ENCODE assay signal across 24 mouse cellular contexts in the genomic region with DNA sequence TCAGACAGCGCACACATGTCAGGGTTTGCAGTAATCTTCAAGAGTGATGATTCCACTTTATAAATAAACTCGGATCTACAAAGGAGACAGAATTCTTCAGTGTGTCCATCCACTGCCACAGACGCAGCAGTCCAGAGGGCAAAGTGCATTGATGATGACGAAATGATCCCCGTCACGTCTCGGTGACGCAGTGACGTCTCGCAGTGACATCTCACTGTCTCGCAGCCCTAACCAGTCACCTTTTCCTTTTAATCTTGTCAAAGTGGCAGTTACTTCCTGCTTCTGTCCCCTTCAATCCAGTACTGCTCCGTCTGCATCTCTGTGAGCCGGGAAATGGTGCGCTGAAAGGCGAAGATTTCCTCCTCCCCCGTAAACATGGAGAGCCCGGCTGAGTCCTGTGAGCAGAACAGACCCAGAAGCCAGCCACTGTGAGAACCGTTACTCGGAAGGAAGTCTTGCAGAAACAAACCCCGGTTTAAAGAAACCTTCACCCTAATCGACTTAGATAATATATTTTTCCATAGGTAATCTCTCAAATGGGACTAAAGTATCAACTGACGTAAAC. TPM values are rescaled to one million over a fixed set of nuclear protein-coding genes. Genes with fewer than 3 reads are reported as not detected.
DNase-seq lines count a peak whose midpoint lies in the region; ATAC-seq lines count a peak whose summit lies in the region.
"Had no signal": no experiment of that assay in that cellular context is flagged by ENCODE, and none has a peak within 500 bp of the region (broad histone marks: within the 10 kb centered on the region; RNA-seq: fewer than 3 reads in every experiment).

No protein-coding gene starts in this region.

- 0 out of 2 replicates have a peak, but pooled peaks cover 2% of the 10 kb centered on the region for H3K27me3 ChIP-seq in heart, embryonic 11.5 days (ENCODE audit: control insufficient read depth, insufficient read depth, low read length)
- H3K27me3 ChIP-seq in liver, embryonic 12.5 days (replicated peaks), result peaks cover 5% of the 10 kb centered on the region; the same call in 1 of the 2 replicates
- peaks cover 3% of the 10 kb centered on the region for H3K27me3 ChIP-seq in midbrain, embryonic 11.5 days (ENCODE audit: control insufficient read depth, insufficient read depth, low read length)
- peaks cover 12% of the 10 kb centered on the region for H3K27me3 ChIP-seq in midbrain, embryonic 13.5 days
- H3K27me3 ChIP-seq: kidney, embryonic 15.5 days had no signal

- H3K36me3 ChIP-seq in heart, embryonic 11.5 days (ENCODE audit: control insufficient read depth, insufficient read depth, low read length), result peaks cover 4% of the 10 kb centered on the region; the same call in 1 of the 2 replicates
- no peaks in the 10 kb centered on the region for H3K36me3 ChIP-seq in liver, embryonic 12.5 days
- no peaks in the 10 kb centered on the region for H3K36me3 ChIP-seq in midbrain, embryonic 11.5 days (ENCODE audit: control insufficient read depth, insufficient read depth, low read length)
- peaks cover 5% of the 10 kb centered on the region; the same call in 1 of the 2 replicates for H3K36me3 ChIP-seq in midbrain, embryonic 13.5 days
- H3K36me3 ChIP-seq: forebrain, embryonic 12.5 days; kidney, embryonic 15.5 days had no signal

- no peaks in the 10 kb centered on the region for H3K9me3 ChIP-seq in heart, embryonic 11.5 days (replicated peaks; ENCODE audit: control insufficient read depth, low read length)
- H3K9me3 ChIP-seq in liver, embryonic 12.5 days (replicated peaks), result no peaks in the 10 kb centered on the region
- H3K9me3 ChIP-seq in midbrain, embryonic 11.5 days (ENCODE audit: control insufficient read depth, low read length), result no peaks in the 10 kb centered on the region
- H3K9me3 ChIP-seq in midbrain, embryonic 13.5 days, result no peaks in the 10 kb centered on the region
- H3K9me3 ChIP-seq: embryonic facial prominence, embryonic 13.5 days; forebrain, embryonic 12.5 days; heart, embryonic 10.5 days; kidney, embryonic 15.5 days; neural tube, embryonic 13.5 days had no signal

- no peak for ATAC-seq in heart, embryonic 11.5 days (replicated peaks; ENCODE audit: insufficient number of reproducible peaks, low FRiP score, low TSS enrichment)
- ATAC-seq in liver, embryonic 12.5 days, result no peak
- ATAC-seq in midbrain, embryonic 11.5 days (ENCODE audit: low FRiP score), result no peak
- no peak for ATAC-seq in midbrain, embryonic 13.5 days
- ATAC-seq: hindbrain, postnatal 0 days; midbrain, embryonic 16.5 days had no signal

- H3K4me1 ChIP-seq in heart, embryonic 11.5 days (ENCODE audit: control insufficient read depth, insufficient read depth, low read length), result no peaks in the 10 kb centered on the region
- no peaks in the 10 kb centered on the region for H3K4me1 ChIP-seq in liver, embryonic 12.5 days
- peaks cover 3% of the 10 kb centered on the region; the same call in 1 of the 2 replicates for H3K4me1 ChIP-seq in midbrain, embryonic 11.5 days (ENCODE audit: control insufficient read depth, insufficient read depth, low read length)
- H3K4me1 ChIP-seq in midbrain, embryonic 13.5 days (replicated peaks), result peaks cover 3% of the 10 kb centered on the region; the same call in 1 of the 2 replicates

- WGBS in heart, embryonic 11.5 days (ENCODE audit: insufficient replicate concordance), result 62% methylated on average over 22 of the region's 22 CpGs
- WGBS in liver, embryonic 12.5 days (ENCODE audit: insufficient replicate concordance), result 64% methylated on average over 22 of the region's 22 CpGs
- 88% methylated on average over 22 of the region's 22 CpGs for WGBS in midbrain, embryonic 11.5 days
- WGBS in midbrain, embryonic 13.5 days, result 87% methylated on average over 22 of the region's 22 CpGs

- no peak for DNase-seq in heart, adult 9 months (ENCODE audit: low spot score in 2 of 2)
- DNase-seq in liver, result no peak
- peak; percentile 21 for DNase-seq in midbrain, embryonic 11.5 days (ENCODE audit: low spot score, missing footprints)
- no peak for DNase-seq in kidney, postnatal 36 days
- DNase-seq: cerebellum, adult 2 months; cerebellum, postnatal 25 days; embryo, embryonic 11 days; gastrocnemius, postnatal 25 days; kidney, adult 11 months; kidney, postnatal 4 days; lung, postnatal 14 days; thymus, postnatal 25 days had no signal

- H3K4me3 ChIP-seq in heart, embryonic 11.5 days (ENCODE audit: low read depth, low read length), result no peak overlapping the region
- no peak overlapping the region for H3K4me3 ChIP-seq in liver, embryonic 12.5 days
- H3K4me3 ChIP-seq in midbrain, embryonic 11.5 days (ENCODE audit: low read depth, low read length), result no peak overlapping the region
- no peak overlapping the region for H3K4me3 ChIP-seq in midbrain, embryonic 13.5 days (replicated peaks)
- H3K4me3 ChIP-seq: embryonic facial prominence, embryonic 13.5 days; erythroblast, embryonic 14.5 days; forebrain, embryonic 12.5 days; heart, embryonic 10.5 days; kidney, embryonic 15.5 days; myocyte; neural tube, embryonic 13.5 days had no signal

- H3K4me2 ChIP-seq in heart, embryonic 11.5 days, result peak overlapping the region; percentile 27; the same call in 1 of the 2 replicates
- peak overlapping the region; percentile 8; the same call in 1 of the 2 replicates for H3K4me2 ChIP-seq in liver, embryonic 12.5 days
- no peak overlapping the region for H3K4me2 ChIP-seq in midbrain, embryonic 11.5 days
- no peak overlapping the region for H3K4me2 ChIP-seq in midbrain, embryonic 13.5 days (replicated peaks)
- H3K4me2 ChIP-seq: embryonic facial prominence, embryonic 13.5 days; forebrain, embryonic 12.5 days; kidney, embryonic 15.5 days; neural tube, embryonic 13.5 days had no signal

- H3K9ac ChIP-seq in heart, embryonic 11.5 days (ENCODE audit: low read depth, low read length), result no peak overlapping the region
- no peak overlapping the region for H3K9ac ChIP-seq in liver, embryonic 12.5 days
- H3K9ac ChIP-seq in midbrain, embryonic 11.5 days (ENCODE audit: low read length), result no peak overlapping the region
- no peak overlapping the region for H3K9ac ChIP-seq in midbrain, embryonic 13.5 days (replicated peaks)
- H3K9ac ChIP-seq: embryonic facial prominence, embryonic 13.5 days; forebrain, embryonic 12.5 days; kidney, embryonic 15.5 days; neural tube, embryonic 13.5 days had no signal

- no peak overlapping the region for H3K27ac ChIP-seq in heart, embryonic 11.5 days (ENCODE audit: low read depth, low read length)
- H3K27ac ChIP-seq in liver, embryonic 12.5 days, result no peak overlapping the region
- H3K27ac ChIP-seq in midbrain, embryonic 11.5 days (ENCODE audit: low read depth, low read length), result no peak overlapping the region
- no peak overlapping the region for H3K27ac ChIP-seq in midbrain, embryonic 13.5 days
- H3K27ac ChIP-seq: embryonic facial prominence, embryonic 13.5 days; forebrain, embryonic 12.5 days; heart, embryonic 10.5 days; hindbrain, postnatal 0 days; kidney, embryonic 15.5 days; neural tube, embryonic 13.5 days had no signal

RNA-seq across cellular contexts. Expression of gene Foxo3, which starts 36.7 kb away (rescaled TPM):
- 5.2 and 7.3 TPM in 2 replicates for polyA plus RNA-seq in heart, embryonic 11.5 days (2014; fragmentation: Nextera tagmentation; extraction: Ambion mirVana)
- polyA plus RNA-seq in liver, embryonic 12.5 days (2016; fragmentation: Nextera tagmentation; extraction: Ambion mirVana), result 16.9 and 17.9 TPM in 2 replicates
- 4.0 and 4.6 TPM in 2 replicates for polyA plus RNA-seq in midbrain, embryonic 11.5 days (2014; fragmentation: Nextera tagmentation; extraction: Ambion mirVana)
- polyA plus RNA-seq in midbrain, embryonic 13.5 days (2015; fragmentation: Nextera tagmentation; extraction: Ambion mirVana), result 3.5 TPM in 2 replicates

Comparison
In these comparisons a context has a peak if more than half of its experiments do, and no peak if none do; other contexts are left out.
1. H3K4me2 ChIP-seq: peak in heart, embryonic 11.5 days (single experiment) and liver, embryonic 12.5 days (single experiment); none in midbrain, embryonic 11.5 days (single experiment) and midbrain, embryonic 13.5 days (single experiment).